Mouse (Mus musculus) embryonic fibroblast, embryonic 13.5 days (primary cell): Measurements from ENCODE around the gene Prdx6b.

Source experiments
- CTCF ChIP-seq: IDR thresholded peaks from 2 replicates; pipeline ENCODE4 v1.5.1; 2011; ENCODE audit warnings: mild to moderate bottlenecking, control low read depth, low read length, moderate library complexity, borderline replicate concordance; ENCODE audit not compliant: insufficient read depth
- POLR2A ChIP-seq: IDR thresholded peaks from 2 replicates; pipeline ENCODE4 v1.6.1; 2011; ENCODE audit warnings: low read depth, mild to moderate bottlenecking, control low read depth, low read length, moderate library complexity

GRCm38 (mm10) chr2:80315242-80316161 is 23.2 kb downstream of the Prdx6b start, which contains the start of gene Dnajc10:
- TF ChIP-seq CTCF (no peak), POLR2A (peak; percentile 96)
